Mouse (Mus musculus) spleen, postnatal 14 days (tissue): ENCODE measurements around the gene Eef1akmt3.
"Not testable (repeated sequence)": the region's sequence is repeated elsewhere in the genome, so short reads cannot be mapped to it uniquely, and the experiment has no call there.

ENCODE experiments used
- DNase-seq, 2 experiments: peaks; one replicate each; pipeline ENCODE4 v3.0.0; 2021 to 2022; ENCODE audit warnings: low spot score in 2 of 2

The Eef1akmt3 gene

DNA sequence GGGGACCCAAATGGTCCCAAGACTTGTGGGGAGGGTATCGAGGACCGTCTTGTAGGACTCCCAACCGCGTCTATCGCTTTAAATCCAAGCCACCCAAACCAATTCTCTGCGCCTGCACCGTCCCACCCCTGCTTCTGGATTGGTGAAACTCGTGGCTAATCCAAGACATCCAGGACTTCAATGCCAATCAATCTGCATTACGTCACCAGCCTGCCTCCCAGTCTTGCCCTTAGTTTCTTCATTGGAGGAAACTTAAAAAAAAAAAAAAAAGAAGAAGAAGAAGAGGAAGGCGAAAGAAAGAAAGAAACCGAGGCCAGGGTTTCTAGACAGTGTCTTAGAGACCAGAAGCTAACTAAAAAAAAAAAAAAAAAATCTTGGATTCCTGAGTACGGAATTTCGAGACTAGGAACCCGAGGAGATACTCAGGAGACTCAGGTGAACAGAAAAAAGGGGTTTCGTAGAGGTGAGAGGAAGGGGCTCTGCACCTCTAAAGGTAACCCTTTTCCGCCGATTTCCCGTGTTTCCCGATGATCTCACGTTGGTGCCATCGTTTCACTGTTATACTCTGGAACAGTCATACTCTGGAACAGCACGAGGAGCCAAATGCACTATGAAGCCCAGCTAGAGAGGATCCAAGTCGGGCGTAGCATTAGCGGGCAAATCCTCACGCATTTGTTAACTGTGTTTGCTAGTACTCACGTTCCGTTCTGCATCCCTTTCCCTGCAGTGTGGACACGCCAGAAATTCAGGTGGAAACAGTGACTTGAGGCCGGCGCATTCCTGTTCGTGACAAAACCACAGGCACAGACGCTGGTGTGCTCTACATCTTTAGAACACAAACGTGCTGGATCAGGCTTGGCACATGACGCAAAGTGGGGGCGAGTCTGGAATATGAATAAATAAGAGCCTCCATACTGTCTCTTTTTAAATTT is 29.1 kb upstream of the Eef1akmt3 start, which contains the start of gene Tspan31:
Tspan31 (minus strand) TSS at position 75 of the 932 bp plus-strand sequence.
- DNase-seq: peak; percentile 36 to 55

DNA sequence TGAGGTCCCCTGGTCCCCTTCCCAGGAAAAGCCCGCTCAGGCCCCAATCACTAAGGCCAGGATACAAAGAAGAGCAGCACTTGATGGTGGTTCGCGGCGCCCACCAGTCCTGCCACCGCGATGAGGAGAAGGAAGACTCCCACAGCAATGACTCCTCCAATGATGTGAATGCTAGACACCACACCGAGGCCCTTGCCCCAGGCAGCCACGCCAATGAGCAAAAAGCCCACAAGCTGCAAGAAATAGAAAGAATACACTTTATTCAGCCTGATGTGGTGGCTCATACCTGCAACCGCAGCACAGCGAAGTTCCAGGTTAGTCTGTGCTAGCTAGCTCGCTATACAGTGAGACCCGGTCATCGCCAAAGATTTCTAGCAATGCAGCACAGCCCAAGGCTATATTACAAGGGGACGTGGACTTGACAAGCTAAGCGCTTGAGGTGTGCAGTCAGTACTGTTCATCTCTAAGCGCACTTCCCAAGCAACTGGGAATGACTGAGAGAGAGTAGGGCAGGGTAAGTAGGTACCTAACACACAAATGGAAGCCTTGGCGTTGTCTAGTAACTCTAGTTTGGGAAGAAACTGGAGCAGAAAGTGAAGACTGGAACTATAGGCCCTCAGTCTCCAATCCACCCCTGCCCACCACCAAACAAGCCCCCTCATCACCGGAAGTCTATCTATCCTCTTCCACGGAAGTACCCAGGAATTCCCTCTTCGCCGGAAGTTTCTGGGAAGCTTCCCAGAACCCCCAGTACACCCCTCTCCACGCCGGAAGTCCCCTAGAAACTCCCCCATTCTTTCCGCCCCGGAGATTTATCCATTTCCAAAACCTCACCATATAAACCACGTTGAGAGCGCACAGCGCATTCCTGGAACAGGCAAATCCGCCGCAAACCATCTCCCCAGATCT is 28.2 kb upstream of the Eef1akmt3 start:
- DNase-seq: no peak

DNA sequence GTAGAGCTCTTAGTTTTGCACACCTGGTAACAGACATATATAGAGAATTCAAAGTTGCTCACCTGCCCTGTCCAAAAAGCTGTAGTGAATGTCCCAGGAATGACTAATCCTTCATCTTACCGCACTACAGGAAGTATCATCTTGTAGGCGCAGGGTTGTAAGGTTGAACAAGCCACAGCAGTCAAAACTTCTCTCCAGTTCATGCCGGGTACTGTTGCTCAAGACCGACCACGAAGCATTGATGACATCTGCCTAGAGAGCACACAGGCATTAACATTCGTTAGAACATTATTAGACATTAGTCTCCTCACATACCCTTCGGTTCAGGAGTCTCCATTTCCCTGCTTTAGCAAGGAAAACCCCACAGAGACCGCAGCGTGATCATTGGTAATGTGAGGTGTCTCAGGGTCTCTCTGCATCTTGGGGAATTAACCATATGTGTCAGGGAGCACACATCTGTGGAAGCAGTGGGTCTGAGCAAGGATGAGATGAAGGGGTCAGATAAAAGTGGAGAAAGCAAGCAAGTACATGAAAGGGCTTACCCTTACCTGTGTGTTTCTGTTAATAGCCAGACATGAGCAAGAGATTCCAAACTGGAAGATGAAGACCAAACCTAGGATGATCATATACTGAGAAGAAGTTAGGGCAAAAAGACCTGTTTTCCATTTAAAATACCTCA is 27.2 kb upstream of the Eef1akmt3 start:
- no peak for DNase-seq

DNA sequence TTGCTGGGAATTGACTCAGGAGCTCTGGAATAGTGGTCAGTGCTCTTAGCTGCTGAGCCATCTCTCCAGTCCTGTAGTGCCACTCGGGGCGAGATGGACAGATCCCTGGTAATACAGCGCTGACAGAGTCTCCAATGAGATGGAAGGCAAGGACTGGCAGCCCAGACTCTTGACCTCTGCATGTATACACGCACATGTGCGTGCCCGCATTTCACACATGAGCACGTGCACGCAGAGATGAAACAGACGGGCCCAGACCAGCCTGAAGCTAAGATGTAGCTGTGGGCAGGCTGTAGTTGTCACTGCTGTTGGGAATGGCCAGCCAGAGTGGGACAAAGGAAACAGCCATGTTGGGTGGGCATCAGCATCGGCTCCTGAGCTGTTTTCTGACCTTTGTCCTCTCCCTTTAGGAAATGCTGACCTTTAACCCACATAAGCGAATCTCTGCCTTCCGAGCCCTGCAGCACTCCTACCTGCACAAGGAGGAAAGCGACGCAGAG is 25.3 kb upstream of the Eef1akmt3 start:
- no peak for DNase-seq

DNA sequence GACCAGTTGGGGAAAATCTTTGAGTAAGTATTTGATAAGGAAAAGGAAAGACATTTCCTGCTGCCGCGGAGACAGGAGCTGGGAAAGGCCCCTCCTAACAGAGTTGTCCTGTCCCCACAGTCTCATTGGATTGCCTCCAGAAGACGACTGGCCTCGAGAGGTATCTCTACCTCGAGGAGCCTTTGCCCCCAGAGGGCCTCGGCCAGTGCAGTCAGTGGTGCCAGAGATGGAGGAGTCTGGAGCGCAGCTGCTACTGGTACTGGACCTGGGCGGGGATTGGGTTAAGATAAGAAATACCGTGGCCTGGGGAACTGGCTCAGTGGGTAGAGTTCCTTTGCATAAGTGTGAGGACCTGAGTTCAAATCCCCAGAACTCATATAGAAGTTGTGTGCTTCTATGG is 24.7 kb upstream of the Eef1akmt3 start:
- no peak for DNase-seq

DNA sequence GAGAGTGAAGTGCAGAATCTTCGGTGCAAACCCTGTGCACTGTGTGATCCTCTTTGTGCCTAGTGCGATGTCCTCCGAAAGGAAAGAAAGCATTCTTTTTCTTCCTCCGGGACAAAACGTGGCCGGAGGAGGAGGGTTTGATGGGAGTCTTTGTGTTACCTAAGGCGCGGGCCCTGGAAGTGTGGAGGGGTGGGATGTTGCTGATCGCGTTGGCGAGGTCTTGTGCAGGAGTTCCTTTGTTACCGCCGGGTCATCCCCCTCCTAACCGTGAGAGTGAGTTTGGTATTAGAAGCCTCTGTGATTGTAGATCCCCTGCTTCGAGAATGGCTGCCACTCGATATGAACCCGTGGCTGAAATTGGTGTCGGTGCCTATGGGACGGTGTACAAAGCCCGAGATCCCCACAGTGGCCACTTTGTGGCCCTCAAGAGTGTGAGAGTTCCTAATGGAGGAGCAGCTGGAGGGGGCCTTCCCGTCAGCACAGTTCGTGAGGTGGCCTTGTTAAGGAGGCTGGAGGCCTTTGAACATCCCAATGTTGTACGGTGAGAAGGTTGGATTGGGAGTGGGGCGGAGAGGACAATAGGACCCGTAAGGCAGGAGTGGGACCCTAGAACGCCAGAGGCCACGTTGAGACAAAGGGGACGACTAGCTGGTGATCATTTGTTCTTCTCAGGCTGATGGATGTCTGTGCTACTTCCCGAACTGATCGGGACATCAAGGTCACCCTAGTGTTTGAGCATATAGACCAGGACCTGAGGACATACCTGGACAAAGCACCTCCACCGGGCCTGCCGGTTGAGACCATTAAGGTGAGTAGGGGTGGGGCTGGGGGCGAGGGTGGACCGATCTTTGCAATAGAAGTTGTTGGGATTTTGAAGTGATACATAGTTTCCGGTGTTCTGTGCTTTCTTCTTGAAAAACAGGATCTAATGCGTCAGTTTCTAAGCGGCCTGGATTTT is 22.9 kb upstream of the Eef1akmt3 start:
- DNase-seq: no peak

DNA sequence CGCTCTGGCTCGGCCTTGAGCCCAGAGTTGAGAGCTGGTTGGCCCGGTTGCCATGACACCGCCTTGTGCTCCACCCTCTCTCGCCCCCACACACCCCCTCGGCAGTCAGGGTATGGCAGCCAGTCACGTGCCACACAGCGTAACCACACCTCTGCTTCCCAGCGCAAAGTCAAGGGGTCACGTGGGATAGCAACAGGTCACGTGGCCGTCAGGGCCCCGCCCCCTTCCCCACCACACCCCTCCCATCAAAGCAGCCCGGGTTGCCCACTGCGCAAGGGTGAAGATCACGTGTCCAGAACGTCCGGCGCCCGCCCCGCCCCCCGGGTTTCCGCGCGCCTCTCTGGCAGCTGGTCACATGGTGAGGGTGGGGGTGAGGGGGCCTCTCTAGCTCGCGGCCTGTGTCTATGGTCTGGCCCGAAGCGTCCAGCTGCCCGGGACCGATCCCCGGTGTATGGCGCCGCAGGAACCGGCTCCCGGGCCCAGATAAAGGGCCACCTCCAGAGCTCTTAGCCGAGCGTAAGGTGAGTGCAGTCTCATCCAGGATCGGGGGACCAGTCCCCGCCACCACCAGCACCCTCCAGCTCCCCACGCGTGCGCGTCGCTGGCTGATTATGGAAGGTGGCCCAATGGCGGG is 22.0 kb upstream of the Eef1akmt3 start, which contains the start of gene Cdk4:
Cdk4 (plus strand) TSS at position 296 of the 634 bp plus-strand sequence.
- DNase-seq: peak; percentile 87 to 89

DNA sequence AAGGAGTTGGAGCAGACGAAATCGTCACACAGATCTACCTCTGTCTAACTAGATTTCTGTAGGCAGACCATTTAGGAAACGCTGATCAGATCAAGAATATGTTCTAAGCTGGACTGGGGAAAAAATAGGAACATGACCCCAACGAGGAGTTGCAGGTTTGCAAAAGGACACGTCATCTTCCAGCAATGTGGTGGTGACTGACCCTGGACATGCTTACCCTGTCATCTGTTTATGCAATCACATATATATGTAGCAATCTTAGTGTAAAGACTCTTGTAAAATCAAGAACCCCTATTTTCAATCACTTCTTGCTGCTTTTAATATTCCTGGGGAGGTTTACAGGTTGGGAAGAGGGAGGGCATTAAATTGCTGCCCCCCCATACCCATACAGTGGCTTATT is 21.2 kb upstream of the Eef1akmt3 start:
- no peak for DNase-seq

DNA sequence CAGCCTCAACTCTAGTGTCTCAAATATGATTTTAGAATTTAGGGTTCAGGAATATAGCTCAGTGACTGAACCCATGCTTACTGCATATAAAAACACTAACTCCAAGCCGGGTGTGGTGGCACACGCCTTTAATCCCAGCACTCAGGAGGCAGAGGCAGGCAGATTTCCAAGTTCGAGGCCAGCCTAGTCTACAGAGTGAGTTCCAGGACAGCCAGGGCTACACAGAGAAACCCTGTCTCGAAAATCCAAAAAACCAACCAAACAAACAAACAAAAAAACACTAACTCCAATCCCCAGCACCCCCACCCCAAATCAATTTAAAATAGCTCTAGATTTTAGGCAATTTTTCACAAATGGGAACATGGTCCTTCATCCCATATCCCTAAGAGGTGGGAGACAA is 20.8 kb upstream of the Eef1akmt3 start:
- not testable (repeated sequence) for DNase-seq

DNA sequence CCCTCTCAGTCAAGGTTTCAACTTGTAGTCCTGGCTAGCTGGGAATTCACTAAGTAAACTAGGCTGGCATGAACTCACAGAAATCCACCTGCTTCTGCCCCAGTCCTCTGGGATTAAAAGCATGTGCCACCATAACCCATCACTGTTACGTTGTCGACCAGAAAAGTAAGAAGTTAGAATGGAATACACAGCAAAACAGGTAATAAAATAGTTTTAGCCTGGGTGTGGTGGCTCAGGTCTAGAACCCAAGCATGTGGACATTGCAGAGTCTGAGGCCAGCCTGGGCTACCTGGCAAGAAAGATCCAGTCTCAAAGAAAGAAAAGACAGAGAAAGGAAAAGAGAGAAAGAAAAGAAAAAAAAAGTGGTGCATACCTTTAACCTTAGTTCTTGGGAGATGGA is 20.2 kb upstream of the Eef1akmt3 start:
- no peak for DNase-seq

DNA sequence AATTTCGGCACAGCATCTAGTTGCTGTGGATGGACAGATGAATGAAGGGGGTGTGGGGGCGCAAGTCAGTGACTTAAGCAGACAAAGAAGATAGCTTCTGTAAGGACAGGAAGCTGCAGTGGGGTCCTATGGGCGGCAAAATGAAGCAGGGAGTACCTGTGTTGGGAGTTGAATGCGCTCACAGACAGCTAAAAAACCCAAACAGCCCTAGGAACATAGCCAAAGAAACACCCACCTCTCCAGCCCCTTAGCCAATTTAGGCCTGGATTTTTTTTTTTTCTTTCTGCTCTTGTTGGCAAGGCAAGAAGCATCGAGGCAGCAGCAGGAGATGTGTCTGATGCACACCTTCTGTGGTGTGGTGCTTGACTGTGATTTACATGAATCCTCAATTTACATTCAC is 19.8 kb upstream of the Eef1akmt3 start:
- no peak for DNase-seq

DNA sequence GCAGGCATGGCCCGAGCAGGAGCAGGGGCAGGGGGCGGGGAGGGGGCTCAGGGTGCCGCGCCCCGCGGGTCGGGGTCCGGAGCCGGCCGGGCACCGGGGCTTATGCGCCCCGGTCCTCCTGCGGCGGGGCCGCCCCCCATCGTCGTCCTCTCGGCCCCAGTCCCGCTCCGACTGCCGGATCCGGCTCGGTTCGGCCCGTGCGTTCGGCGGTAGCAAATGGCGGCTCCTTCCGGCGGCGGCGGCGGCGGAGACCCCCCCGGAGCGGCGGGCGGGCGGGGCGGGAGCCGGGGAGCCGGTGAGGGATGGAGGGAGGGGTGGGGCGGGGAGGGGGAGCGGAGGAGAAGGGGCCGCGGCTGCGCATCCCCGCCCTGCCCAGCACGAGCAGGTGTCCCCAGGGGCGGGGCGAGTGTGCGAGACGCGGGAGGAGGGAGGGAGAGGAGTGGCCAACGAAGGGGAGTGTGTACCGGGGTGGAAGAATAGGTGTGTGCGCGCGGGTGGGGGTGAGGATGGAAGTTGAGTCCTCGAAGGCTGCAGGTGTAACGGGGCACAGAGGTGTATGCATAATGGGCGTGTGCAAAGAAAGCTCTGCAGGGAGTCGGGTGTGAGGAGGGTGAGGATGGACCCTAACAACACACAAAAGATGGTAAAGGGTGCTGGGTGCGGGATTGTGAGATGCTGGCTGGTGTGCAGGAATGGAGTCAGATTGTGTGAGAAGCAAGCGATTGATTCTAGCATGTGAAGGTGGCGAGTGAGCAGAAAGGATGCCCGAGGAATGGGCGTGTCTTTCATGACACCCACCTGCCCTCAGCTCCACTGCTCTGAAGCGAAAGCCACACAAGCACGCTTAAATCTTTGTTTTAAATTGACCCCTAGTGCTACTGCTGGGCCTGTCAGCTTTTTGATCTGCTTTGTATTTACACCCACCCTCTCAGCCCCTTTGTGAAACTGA is 18.9 kb upstream of the Eef1akmt3 start, which contains the start of gene March9:
March9 (minus strand) TSS at position 217 of the 949 bp plus-strand sequence.
- DNase-seq: peak; percentile 36 to 45

DNA sequence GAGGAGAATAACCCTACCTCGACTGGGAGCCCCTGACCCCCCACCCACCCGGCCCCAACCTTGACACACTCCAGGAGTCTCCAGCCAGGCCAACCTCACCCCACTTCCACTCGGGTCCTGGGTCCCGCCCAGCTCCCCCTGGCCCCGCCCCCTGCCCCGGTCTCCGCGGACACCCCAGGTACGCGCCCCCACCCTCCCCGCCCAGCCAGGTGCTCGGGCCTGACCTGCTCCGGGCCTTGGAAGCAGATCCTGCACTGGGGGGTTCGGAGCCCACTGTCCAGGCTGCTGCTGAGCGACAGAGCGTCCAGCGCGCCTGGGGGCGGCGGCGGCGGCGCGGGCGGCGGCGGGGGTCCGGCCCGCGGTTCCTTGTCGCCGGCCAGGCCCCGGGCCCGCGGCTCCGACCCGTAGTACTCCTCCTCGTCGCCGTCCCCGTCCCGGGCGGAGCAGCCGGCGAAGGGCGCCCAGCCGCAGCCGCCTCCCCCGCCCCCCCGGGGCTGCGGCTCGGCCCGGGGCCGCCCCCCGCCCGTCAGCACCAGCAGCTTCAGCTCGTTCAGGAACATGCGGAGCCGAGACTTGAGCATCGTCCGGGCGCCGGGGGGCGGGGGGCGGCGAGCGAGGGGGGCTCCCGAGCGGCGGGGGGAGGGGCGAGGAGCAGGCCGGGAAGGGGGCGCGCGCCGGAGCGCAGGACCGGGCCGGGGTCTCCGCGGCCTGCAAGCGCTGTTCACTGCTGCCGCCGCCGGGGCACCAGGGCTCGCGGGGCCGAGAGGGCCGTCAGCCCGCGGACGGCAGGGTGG is 18.1 kb upstream of the Eef1akmt3 start:
- no peak for DNase-seq

DNA sequence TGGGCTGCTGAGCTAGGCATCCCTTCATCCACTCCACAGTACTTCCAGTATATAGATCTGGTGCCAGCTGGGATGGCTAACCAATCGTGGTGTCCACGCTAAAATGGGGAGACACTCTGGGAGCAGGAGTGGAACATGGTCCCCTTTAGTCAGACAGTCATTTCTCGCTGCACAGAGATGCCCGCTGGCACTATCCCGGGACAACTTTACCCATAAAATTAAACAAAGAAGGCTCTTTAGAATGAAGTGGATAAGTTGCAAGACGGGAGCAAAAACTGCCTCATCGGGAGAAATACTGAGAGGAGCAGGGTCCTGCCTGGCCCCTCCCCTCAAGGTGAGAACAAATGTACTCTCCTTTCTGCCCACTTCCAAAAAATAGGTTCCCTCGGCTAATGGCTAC is 17.4 kb upstream of the Eef1akmt3 start:
- DNase-seq: no peak

DNA sequence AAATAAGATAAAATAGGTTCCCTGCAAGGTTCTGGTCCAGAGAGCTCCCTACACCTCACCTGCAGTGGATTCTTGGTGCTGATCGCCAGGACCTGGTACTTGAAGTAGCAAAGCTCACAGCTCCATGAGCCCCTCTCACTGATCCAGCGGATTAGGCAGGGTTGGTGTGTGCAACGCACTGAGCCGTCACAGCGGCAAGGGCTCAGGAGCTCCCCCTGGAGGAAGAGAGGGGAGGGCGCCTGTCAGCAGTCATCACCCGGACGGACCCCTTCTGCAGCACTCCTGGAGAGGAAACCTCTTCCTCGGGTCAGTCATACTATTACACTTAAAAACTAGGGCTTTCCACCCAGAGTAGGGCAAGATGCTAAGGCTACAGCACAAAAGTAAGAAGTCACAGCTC is 16.8 kb upstream of the Eef1akmt3 start:
- DNase-seq: peak; percentile 55 to 72

DNA sequence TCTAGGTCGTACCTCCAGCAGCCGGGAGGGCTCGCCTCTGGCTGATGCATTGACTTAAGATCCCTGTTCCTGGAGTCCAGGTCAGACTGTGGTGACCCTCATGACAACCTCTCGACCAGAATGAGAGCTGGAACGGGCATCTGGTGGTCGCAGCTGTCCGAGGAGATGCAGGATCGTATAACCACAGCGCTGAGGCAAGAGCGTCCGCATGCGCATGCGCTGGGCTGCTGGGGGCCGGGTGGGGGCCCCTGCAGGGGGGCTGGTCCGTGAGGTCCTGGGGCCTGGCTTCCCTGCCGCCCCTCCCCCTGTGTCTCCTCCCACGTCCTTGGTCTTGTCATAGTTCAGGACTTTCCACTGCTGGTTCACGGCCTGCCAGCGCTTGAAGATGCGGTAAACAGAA is 15.2 kb upstream of the Eef1akmt3 start:
- DNase-seq: no peak

DNA sequence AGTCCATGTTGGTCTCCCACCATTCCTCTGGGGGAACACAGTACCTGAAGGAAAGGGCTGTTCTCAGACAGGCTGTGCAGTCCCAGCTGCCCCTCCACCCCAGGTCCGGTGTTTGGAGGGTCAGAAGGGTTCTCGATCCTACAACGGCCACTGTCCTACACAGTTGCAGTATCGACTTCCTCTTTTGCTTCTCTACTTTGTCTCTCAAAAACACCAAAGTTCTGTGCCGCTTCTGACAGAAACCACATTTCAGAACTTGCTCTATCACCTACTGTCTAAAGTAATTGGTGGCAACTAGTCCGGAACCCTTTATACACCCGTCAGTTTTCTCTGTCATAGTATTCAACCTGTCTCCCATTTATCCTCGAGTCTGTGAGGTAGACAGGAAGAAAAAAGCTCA is 14.1 kb upstream of the Eef1akmt3 start:
- DNase-seq: no peak

DNA sequence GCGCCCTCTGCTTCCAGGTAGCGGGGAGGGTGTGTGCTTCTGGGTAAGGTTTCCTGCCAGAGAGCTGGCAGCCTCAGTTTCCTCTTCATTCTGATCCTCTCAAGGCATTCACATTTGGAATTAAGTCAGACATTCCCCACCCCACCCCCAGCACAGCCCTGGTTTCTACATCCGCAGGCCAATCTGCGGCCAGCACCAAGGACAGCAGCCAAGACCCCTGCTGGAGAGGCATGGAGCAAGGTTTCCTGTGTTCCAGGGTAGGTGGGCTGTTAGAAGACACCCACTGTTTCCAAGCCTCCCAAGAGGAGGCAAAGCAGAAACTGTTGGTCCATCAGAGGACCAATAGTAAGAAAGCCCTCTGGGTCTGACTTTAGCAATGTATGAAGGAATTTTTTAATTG is 13.3 kb upstream of the Eef1akmt3 start:
- DNase-seq: no peak
